Mouse (Mus musculus) adrenal gland, adult 8-10 months (tissue): ENCODE results near the gene Tsfm. TPM values are rescaled to one million over a fixed set of nuclear protein-coding genes. Genes with fewer than 3 reads are reported as not detected.
A peak's percentile ranks its signal among the peaks of the same experiment; 100 is the strongest.
"Not testable (repeated sequence)": the region's sequence is repeated elsewhere in the genome, so short reads cannot be mapped to it uniquely, and the experiment has no call there.

Experiments
- DNase-seq: peaks from one replicate; pipeline ENCODE4 v3.0.0; 2022
- total RNA-seq, 4 experiments: library from RNA; stranded (reverse); gene quantifications; 2 replicates each; pipeline ENCODE4 v1.2.4; 2022

Gene Tsfm
- 10 to 100 TPM; 67.1 to 71.5 (median 68.1) TPM for total RNA-seq

GRCm38 (mm10) chr10:127030336-127031296 lies at the start of gene Tsfm:
Gene Tsfm, minus strand, starts transcription at chr10:127030840.
- peak; percentile 85 for DNase-seq

- no peak for DNase-seq
These were observed 49.2 kb upstream of the Tsfm start for GRCm38 (mm10) chr10:127079665-127080391.

DNA sequence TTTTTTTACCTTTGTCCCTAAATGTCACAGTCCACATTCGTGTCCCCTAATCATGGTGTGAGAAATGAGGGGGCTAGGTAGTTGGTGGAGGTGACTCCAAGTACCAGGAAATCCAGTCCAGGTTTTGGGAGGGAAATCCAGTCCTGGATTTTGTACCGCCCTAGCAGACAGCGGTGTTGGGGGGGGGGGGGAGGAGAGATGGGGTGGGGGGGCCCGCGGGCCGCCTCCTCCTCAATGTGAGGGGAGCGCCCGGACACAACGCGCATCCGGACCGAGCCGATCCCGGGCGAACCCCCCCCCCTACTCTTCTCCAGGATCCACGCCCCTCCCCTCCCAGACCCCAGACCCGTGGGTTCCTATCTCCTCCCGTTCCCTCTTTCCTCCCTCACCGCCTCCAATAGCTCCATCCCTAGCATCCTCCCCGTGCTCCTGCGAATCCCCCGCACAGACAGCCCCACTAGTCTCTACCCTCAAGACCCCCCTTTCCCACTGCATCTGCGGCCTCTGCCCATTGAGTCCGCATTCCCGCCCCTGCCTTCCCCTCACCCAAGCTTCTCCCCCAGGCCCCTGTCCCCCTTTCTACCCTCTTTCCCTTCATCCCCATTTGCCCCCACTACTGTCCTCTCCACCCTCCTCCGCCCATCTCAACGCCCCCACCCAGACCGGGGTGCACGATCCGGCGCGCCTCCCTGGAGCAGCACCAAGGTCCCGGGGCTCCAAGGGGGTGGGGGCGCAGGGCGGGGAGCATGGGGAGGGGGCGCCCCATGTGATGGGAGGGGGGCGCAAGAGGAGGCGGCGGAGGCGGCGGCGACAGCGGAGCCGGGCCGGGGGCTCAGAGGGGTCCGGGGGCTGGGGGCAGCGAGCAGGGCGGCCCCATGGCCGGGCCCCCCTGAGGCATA lies 48.3 kb upstream of the Tsfm start:
- DNase-seq, result no peak

GRCm38 (mm10) chr10:127078001-127078676 lies 47.5 kb upstream of the Tsfm start:
- DNase-seq, result no peak

GRCm38 (mm10) chr10:127077515-127077914 lies 46.9 kb upstream of the Tsfm start:
- no peak for DNase-seq

DNA sequence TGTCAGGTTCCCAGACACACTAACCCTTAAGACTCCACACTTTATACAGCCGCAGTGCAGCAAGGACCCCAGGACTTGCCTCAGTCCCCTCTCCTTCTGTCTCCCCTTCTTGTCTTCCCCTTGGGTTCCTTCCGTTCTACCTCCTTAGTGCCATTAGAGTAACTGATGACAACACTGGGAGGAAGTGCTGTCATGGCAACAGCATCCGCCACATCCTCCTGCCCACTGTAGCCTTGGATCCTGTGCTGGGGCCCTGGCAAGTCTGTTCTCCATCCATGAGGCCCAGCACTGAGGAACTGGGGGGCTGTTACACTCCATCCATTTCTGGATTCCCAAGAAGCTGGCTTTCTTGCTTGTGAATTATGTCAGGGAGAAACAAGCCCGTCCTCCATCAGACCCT lies 45.4 kb upstream of the Tsfm start:
- DNase-seq, result no peak

- DNase-seq, result no peak
These were observed 45.0 kb upstream of the Tsfm start for GRCm38 (mm10) chr10:127075651-127076050.

DNA sequence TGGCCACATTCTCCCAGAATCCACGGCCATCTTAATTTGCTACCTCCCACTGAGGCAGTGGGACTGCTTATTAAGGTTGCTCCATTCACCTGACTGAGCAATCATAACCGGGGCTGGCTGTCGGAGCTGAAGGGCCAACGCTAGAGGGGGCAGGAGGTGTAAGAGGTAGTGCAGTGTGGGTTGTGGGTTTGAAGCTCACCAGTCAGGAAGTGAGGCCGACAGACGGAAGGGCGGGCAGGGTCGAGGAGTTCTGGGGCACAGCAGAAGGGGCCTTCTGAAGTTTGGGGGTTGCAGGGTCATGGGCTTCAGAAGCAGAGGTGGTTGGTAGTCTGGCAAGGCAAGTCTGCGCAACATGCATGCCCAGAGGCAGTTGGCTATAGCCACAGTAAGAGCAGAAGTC lies 44.4 kb upstream of the Tsfm start, which contains the start of gene Agap2:
Gene Agap2, plus strand, starts transcription at position 205 of the 400 bp plus-strand sequence.
- no peak for DNase-seq

- no peak for DNase-seq
These were observed 43.3 kb upstream of the Tsfm start for GRCm38 (mm10) chr10:127073981-127074380.

DNA sequence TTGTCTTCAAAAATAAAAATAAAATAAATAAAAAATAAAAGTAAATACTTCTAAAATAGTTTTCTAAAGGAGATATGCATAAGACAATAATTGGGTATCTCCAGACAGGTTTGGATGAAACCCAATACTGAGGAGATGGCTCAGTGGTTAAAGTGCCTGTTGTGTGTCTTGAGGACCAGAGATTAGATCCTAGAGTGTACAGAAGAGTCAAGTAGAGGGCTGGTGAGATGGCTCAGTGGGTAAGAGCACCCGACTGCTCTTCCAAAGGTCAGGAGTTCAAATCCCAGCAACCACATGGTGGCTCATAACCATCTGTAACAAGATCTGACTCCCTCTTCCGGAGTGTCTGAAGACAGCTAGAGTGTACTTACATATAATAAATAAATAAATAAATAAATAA lies 42.3 kb upstream of the Tsfm start:
- not testable (repeated sequence) for DNase-seq

- not testable (repeated sequence) for DNase-seq
These were observed 41.6 kb upstream of the Tsfm start for GRCm38 (mm10) chr10:127072270-127072669.

GRCm38 (mm10) chr10:127071203-127071602 lies 40.6 kb upstream of the Tsfm start:
- DNase-seq, result no peak

GRCm38 (mm10) chr10:127070190-127071121 lies 39.8 kb upstream of the Tsfm start, which contains the start of gene Tspan31:
Gene Tspan31, minus strand, starts transcription at chr10:127070264.
- DNase-seq, result peak; percentile 94

DNA sequence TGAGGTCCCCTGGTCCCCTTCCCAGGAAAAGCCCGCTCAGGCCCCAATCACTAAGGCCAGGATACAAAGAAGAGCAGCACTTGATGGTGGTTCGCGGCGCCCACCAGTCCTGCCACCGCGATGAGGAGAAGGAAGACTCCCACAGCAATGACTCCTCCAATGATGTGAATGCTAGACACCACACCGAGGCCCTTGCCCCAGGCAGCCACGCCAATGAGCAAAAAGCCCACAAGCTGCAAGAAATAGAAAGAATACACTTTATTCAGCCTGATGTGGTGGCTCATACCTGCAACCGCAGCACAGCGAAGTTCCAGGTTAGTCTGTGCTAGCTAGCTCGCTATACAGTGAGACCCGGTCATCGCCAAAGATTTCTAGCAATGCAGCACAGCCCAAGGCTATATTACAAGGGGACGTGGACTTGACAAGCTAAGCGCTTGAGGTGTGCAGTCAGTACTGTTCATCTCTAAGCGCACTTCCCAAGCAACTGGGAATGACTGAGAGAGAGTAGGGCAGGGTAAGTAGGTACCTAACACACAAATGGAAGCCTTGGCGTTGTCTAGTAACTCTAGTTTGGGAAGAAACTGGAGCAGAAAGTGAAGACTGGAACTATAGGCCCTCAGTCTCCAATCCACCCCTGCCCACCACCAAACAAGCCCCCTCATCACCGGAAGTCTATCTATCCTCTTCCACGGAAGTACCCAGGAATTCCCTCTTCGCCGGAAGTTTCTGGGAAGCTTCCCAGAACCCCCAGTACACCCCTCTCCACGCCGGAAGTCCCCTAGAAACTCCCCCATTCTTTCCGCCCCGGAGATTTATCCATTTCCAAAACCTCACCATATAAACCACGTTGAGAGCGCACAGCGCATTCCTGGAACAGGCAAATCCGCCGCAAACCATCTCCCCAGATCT lies 38.9 kb upstream of the Tsfm start:
- no peak for DNase-seq

GRCm38 (mm10) chr10:127068360-127069038 lies 37.9 kb upstream of the Tsfm start:
- DNase-seq, result no peak

GRCm38 (mm10) chr10:127066519-127067018 lies 35.9 kb upstream of the Tsfm start:
- DNase-seq, result no peak

DNA sequence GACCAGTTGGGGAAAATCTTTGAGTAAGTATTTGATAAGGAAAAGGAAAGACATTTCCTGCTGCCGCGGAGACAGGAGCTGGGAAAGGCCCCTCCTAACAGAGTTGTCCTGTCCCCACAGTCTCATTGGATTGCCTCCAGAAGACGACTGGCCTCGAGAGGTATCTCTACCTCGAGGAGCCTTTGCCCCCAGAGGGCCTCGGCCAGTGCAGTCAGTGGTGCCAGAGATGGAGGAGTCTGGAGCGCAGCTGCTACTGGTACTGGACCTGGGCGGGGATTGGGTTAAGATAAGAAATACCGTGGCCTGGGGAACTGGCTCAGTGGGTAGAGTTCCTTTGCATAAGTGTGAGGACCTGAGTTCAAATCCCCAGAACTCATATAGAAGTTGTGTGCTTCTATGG lies 35.3 kb upstream of the Tsfm start:
- no peak for DNase-seq
